Mouse (Mus musculus) testis, adult 2 months (tissue): ENCODE measurements around the gene Sdr9c7.

Source experiments
- CTCF ChIP-seq: fragments of 200-500 bp; IDR thresholded peaks from 2 replicates; pipeline ENCODE4 v1.5.1; 2012; ENCODE audit warnings: low read depth, mild to moderate bottlenecking, inconsistent platforms, low read length, moderate library complexity; ENCODE audit not compliant: control insufficient read depth, insufficient read depth, insufficient replicate concordance
- POLR2A ChIP-seq: fragments of 200-500 bp; IDR thresholded peaks from 2 replicates; pipeline ENCODE4 v1.6.1; 2012; ENCODE audit warnings: low read depth, mild to moderate bottlenecking, inconsistent platforms, low read length, moderate library complexity; ENCODE audit not compliant: control insufficient read depth

GRCm38 (mm10) chr10:127856376-127856775, 41.9 kb upstream of the Sdr9c7 start:
- TF ChIP-seq CTCF (no peak), POLR2A (no peak)
